Mouse (Mus musculus) spleen, adult 2 months (tissue): Measurements from ENCODE around the gene Slc35d1. TPM values are rescaled to one million over a fixed set of nuclear protein-coding genes. Genes with fewer than 3 reads are reported as not detected.

Experiments used
- DNase-seq, 2 experiments: peaks; one replicate each; pipeline versions ENCODE4 v3.0.0 to v3.0.0-alpha.2; 2012 to 2021; ENCODE audit warnings: low spot score in 2 of 2, low read depth in 1 of 2
- H3K27ac ChIP-seq: fragments of 200-500 bp; 2 replicates; pipeline ENCODE4 v1.5.1; 2012; ENCODE audit warnings: low read length, inconsistent platforms; ENCODE audit not compliant: insufficient read depth
- H3K27me3 ChIP-seq: fragments of 200-500 bp; 2 replicates; pipeline ENCODE4 v1.6.1; 2012; ENCODE audit warnings: mild to moderate bottlenecking, moderate library complexity, low read length, inconsistent platforms; ENCODE audit not compliant: control insufficient read depth, insufficient read depth
- H3K36me3 ChIP-seq: fragments of 200-500 bp; 2 replicates; pipeline ENCODE4 v1.6.1; 2012; ENCODE audit warnings: mild to moderate bottlenecking, low read length, inconsistent platforms; ENCODE audit not compliant: control insufficient read depth, insufficient read depth
- H3K4me1 ChIP-seq: fragments of 200-500 bp; 2 replicates; pipeline ENCODE4 v1.6.1; 2011; ENCODE audit warnings: inconsistent platforms; ENCODE audit not compliant: control insufficient read depth, insufficient read depth, insufficient read length
- H3K4me3 ChIP-seq: fragments of 200-500 bp; 2 replicates; pipeline ENCODE4 v1.5.1; 2011; ENCODE audit warnings: mild to moderate bottlenecking, inconsistent platforms; ENCODE audit not compliant: insufficient read depth, insufficient read length; ENCODE audit errors: extremely low read depth
- CTCF ChIP-seq: fragments of 200-500 bp; IDR thresholded peaks from 2 replicates; pipeline ENCODE4 v1.5.1; 2011; ENCODE audit warnings: mild to moderate bottlenecking, inconsistent platforms; ENCODE audit not compliant: insufficient read depth, insufficient read length, insufficient replicate concordance; ENCODE audit errors: extremely low read depth
- POLR2A ChIP-seq: fragments of 200-500 bp; IDR thresholded peaks from 2 replicates; pipeline ENCODE4 v1.6.1; 2011; ENCODE audit warnings: low read depth, low read length, inconsistent platforms
- WGBS: fragments of 180-500 bp; shearing (Covaris S2); methylation state at CpG from one replicate; pipeline ENCODE4 v1.1.7; 2018; 5-methylcytosine and 5-hydroxymethylcytosine counted together
- polyA plus RNA-seq: library from polyadenylated mRNA; depleted of rRNA; stranded (reverse); fragments of >200 nt; gene quantifications from 2 replicates; pipeline ENCODE4 v1.2.3, GENCODE M21; 2012

Slc35d1 gene
- polyA plus RNA-seq, 1 experiment: 1.7 TPM

GRCm38 (mm10) chr4:103247813-103248212 is 32.8 kb upstream of the Slc35d1 start:
- TF ChIP-seq CTCF (no peak), POLR2A (no peak)
- Histone ChIP-seq H3K4me3 (no peak overlapping the region), H3K27ac (no peak overlapping the region), H3K36me3 (no peaks in the 10 kb centered on the region), H3K4me1 (no peaks in the 10 kb centered on the region), H3K27me3 (no peaks in the 10 kb centered on the region)
- no peak for DNase-seq
- WGBS: 95% methylated on average over 2 of the region's 2 CpGs

GRCm38 (mm10) chr4:103247249-103247648 is 32.3 kb upstream of the Slc35d1 start:
- Histone ChIP-seq H3K36me3 (no peaks in the 10 kb centered on the region), H3K27me3 (no peaks in the 10 kb centered on the region), H3K27ac (no peak overlapping the region), H3K4me3 (no peak overlapping the region), H3K4me1 (no peaks in the 10 kb centered on the region)
- TF ChIP-seq CTCF (no peak), POLR2A (no peak)
- no peak for DNase-seq
- WGBS: 95% methylated on average over 3 of the region's 3 CpGs

GRCm38 (mm10) chr4:103232156-103232555 is 17.2 kb upstream of the Slc35d1 start:
- no peaks in the 10 kb centered on the region for H3K27me3 ChIP-seq
- H3K4me1 ChIP-seq: no peaks in the 10 kb centered on the region
- H3K36me3 ChIP-seq: no peaks in the 10 kb centered on the region
- 80% methylated on average over 2 of the region's 2 CpGs for WGBS
- no peak overlapping the region for H3K4me3 ChIP-seq
- H3K27ac ChIP-seq: no peak overlapping the region
- TF ChIP-seq CTCF (no peak), POLR2A (no peak)
- DNase-seq: no peak

- H3K36me3 ChIP-seq: no peaks in the 10 kb centered on the region
- no peak overlapping the region for H3K4me3 ChIP-seq
- 50% methylated on average over 9 of the region's 9 CpGs for WGBS
- H3K27ac ChIP-seq: no peak overlapping the region
- no peak for DNase-seq
- H3K4me1 ChIP-seq: no peaks in the 10 kb centered on the region
- no peaks in the 10 kb centered on the region for H3K27me3 ChIP-seq
- no peak for TF ChIP-seq CTCF
- no peak for TF ChIP-seq POLR2A
Measured at GRCm38 (mm10) chr4:103222854-103223253, 7.9 kb upstream of the Slc35d1 start.

- Histone ChIP-seq H3K4me1 (no peaks in the 10 kb centered on the region), H3K27ac (no peak overlapping the region), H3K4me3 (no peak overlapping the region), H3K36me3 (no peaks in the 10 kb centered on the region), H3K27me3 (no peaks in the 10 kb centered on the region)
- 29% methylated on average over 6 of the region's 6 CpGs for WGBS
- DNase-seq: no peak
- TF ChIP-seq CTCF (no peak), POLR2A (no peak)
Measured at GRCm38 (mm10) chr4:103221789-103222188, 6.8 kb upstream of the Slc35d1 start.

GRCm38 (mm10) chr4:103219011-103219410 is 4.0 kb upstream of the Slc35d1 start:
- H3K4me1 ChIP-seq: peaks cover under 1% of the 10 kb centered on the region; the same call in 1 of the 2 replicates
- 93% methylated on average over 5 of the region's 5 CpGs for WGBS
- H3K36me3 ChIP-seq: no peaks in the 10 kb centered on the region
- no peak overlapping the region for H3K4me3 ChIP-seq
- DNase-seq: no peak
- no peaks in the 10 kb centered on the region for H3K27me3 ChIP-seq
- no peak for TF ChIP-seq CTCF
- no peak for TF ChIP-seq POLR2A
- no peak overlapping the region for H3K27ac ChIP-seq

GRCm38 (mm10) chr4:103216046-103216445 is 1.1 kb upstream of the Slc35d1 start:
- Histone ChIP-seq H3K27me3 (no peaks in the 10 kb centered on the region), H3K27ac (no peak overlapping the region), H3K36me3 (no peaks in the 10 kb centered on the region), H3K4me1 (peaks cover 3% of the 10 kb centered on the region), H3K4me3 (no peak overlapping the region)
- TF ChIP-seq POLR2A (no peak), CTCF (no peak)
- 61% methylated on average over 6 of the region's 6 CpGs for WGBS
- no peak for DNase-seq
